Mouse (Mus musculus): ENCODE data around the gene Olfr90. TPM values are rescaled to one million over a fixed set of nuclear protein-coding genes. Genes with fewer than 3 reads are reported as not detected.

The Olfr90 gene
- total RNA-seq, 1 experiment, result 0.22 TPM

- no peak for DNase-seq (ENCODE audit: low read depth, low spot score)
- TF ChIP-seq MAFK (IDR thresholded peaks at IDR 0.05; ENCODE audit: insufficient read depth, low read depth, low read length), result no peak
- TF ChIP-seq ZNF384 (IDR thresholded peaks at IDR 0.05; ENCODE audit: low read depth, low read length), result no peak
- H3K9me3 ChIP-seq (ENCODE audit: control insufficient read depth, insufficient read depth, low read depth, low read length), result no peaks in the 10 kb centered on the region
- H3K9ac ChIP-seq (ENCODE audit: insufficient read depth, low read depth, low read length, poor library complexity, severe bottlenecking), result no peak overlapping the region
- H3K27ac ChIP-seq (ENCODE audit: insufficient read depth, low read depth, low read length, poor library complexity, severe bottlenecking), result no peak overlapping the region
- peaks cover 76% of the 10 kb centered on the region for H3K36me3 ChIP-seq (ENCODE audit: control insufficient read depth, insufficient read depth, low read length, poor library complexity, severe bottlenecking)
- H3K4me3 ChIP-seq (ENCODE audit: insufficient read depth in 1 of 2, low read depth in 1 of 2, low read length in 2 of 2, poor library complexity in 1 of 2, severe bottlenecking in 1 of 2), result no peak overlapping the region
- peaks cover 3 to 12% of the 10 kb centered on the region in 2 experiments; a peak in 2 of 4 replicates for H3K4me1 ChIP-seq (ENCODE audit: control insufficient read depth in 2 of 2, insufficient read depth in 2 of 2, low read length in 2 of 2, poor library complexity in 1 of 2)
- in situ Hi-C loops (cut with MboI; ENCODE audit: low sequenced_read_pairs in 2 of 2, unreplicated experiment in 2 of 2), result no loop called here
Observed at GRCm38 (mm10) chr17:37067861-37068260, 20.4 kb downstream of the Olfr90 start.

- DNase-seq (ENCODE audit: low read depth, low spot score), result no peak
- Histone ChIP-seq H3K4me3 (ENCODE audit: insufficient read depth in 1 of 2, low read depth in 1 of 2, low read length in 2 of 2, poor library complexity in 1 of 2, severe bottlenecking in 1 of 2) (no peak overlapping the region), H3K9ac (ENCODE audit: insufficient read depth, low read depth, low read length, poor library complexity, severe bottlenecking) (no peak overlapping the region), H3K9me3 (ENCODE audit: control insufficient read depth, insufficient read depth, low read depth, low read length) (no peaks in the 10 kb centered on the region), H3K4me1 (ENCODE audit: control insufficient read depth in 2 of 2, insufficient read depth in 2 of 2, low read length in 2 of 2, poor library complexity in 1 of 2) (peaks cover under 1 to 17% of the 10 kb centered on the region in 2 experiments; a peak in 2 of 4 replicates), H3K36me3 (ENCODE audit: control insufficient read depth, insufficient read depth, low read length, poor library complexity, severe bottlenecking) (peaks cover 77% of the 10 kb centered on the region), H3K27ac (ENCODE audit: insufficient read depth, low read depth, low read length, poor library complexity, severe bottlenecking) (no peak overlapping the region)
- no peak for TF ChIP-seq ZC3H11A (IDR thresholded peaks at IDR 0.05; ENCODE audit: borderline replicate concordance, low read depth, low read length)
- TF ChIP-seq HCFC1 (IDR thresholded peaks at IDR 0.05; ENCODE audit: borderline replicate concordance, insufficient read depth, low read length), result no peak
- no peak for TF ChIP-seq ZNF384 (IDR thresholded peaks at IDR 0.05; ENCODE audit: low read depth, low read length)
- no peak for TF ChIP-seq MAFK (IDR thresholded peaks at IDR 0.05; ENCODE audit: insufficient read depth, low read depth, low read length)
- no peak for TF ChIP-seq CHD2 (IDR thresholded peaks at IDR 0.05; ENCODE audit: low read depth, low read length)
- in situ Hi-C loops (cut with MboI; ENCODE audit: low sequenced_read_pairs in 2 of 2, unreplicated experiment in 2 of 2), result no loop called here
Observed at GRCm38 (mm10) chr17:37065993-37066392, 22.3 kb downstream of the Olfr90 start.

- TF ChIP-seq MAFK (IDR thresholded peaks at IDR 0.05; ENCODE audit: insufficient read depth, low read depth, low read length) (no peak), ZC3H11A (IDR thresholded peaks at IDR 0.05; ENCODE audit: borderline replicate concordance, low read depth, low read length) (no peak), CHD2 (IDR thresholded peaks at IDR 0.05; ENCODE audit: low read depth, low read length) (no peak), ZNF384 (IDR thresholded peaks at IDR 0.05; ENCODE audit: low read depth, low read length) (no peak), HCFC1 (IDR thresholded peaks at IDR 0.05; ENCODE audit: borderline replicate concordance, insufficient read depth, low read length) (no peak)
- H3K36me3 ChIP-seq (ENCODE audit: control insufficient read depth, insufficient read depth, low read length, poor library complexity, severe bottlenecking), result peaks cover 70% of the 10 kb centered on the region
- DNase-seq (ENCODE audit: low read depth, low spot score), result no peak
Observed at GRCm38 (mm10) chr17:37063686-37064495, 24.4 kb downstream of the Olfr90 start.

GRCm38 (mm10) chr17:37063063-37063462 lies 25.2 kb downstream of the Olfr90 start:
- Histone ChIP-seq H3K4me1 (ENCODE audit: control insufficient read depth in 2 of 2, insufficient read depth in 2 of 2, low read length in 2 of 2, poor library complexity in 1 of 2) (peaks cover 0 to 11% of the 10 kb centered on the region in 2 experiments; a peak in 2 of 4 replicates), H3K36me3 (ENCODE audit: control insufficient read depth, insufficient read depth, low read length, poor library complexity, severe bottlenecking) (peaks cover 69% of the 10 kb centered on the region), H3K9me3 (ENCODE audit: control insufficient read depth, insufficient read depth, low read depth, low read length) (no peaks in the 10 kb centered on the region), H3K27ac (ENCODE audit: insufficient read depth, low read depth, low read length, poor library complexity, severe bottlenecking) (no peak overlapping the region; the same call in 1 of the 2 replicates), H3K4me3 (ENCODE audit: insufficient read depth in 1 of 2, low read depth in 1 of 2, low read length in 2 of 2, poor library complexity in 1 of 2, severe bottlenecking in 1 of 2) (no peak overlapping the region), H3K9ac (ENCODE audit: insufficient read depth, low read depth, low read length, poor library complexity, severe bottlenecking) (no peak overlapping the region)
- DNase-seq (ENCODE audit: low read depth, low spot score), result no peak
- in situ Hi-C loops (cut with MboI; ENCODE audit: low sequenced_read_pairs in 2 of 2, unreplicated experiment in 2 of 2), result no loop called here
- TF ChIP-seq CHD2 (IDR thresholded peaks at IDR 0.05; ENCODE audit: low read depth, low read length), result no peak
- TF ChIP-seq MAFK (IDR thresholded peaks at IDR 0.05; ENCODE audit: insufficient read depth, low read depth, low read length), result no peak
- no peak for TF ChIP-seq ZNF384 (IDR thresholded peaks at IDR 0.05; ENCODE audit: low read depth, low read length)
- no peak for TF ChIP-seq ZC3H11A (IDR thresholded peaks at IDR 0.05; ENCODE audit: borderline replicate concordance, low read depth, low read length)
- no peak for TF ChIP-seq HCFC1 (IDR thresholded peaks at IDR 0.05; ENCODE audit: borderline replicate concordance, insufficient read depth, low read length)

More at GRCm38 (mm10) chr17:37063686-37064495, 24.4 kb downstream of the Olfr90 start:
- Histone ChIP-seq H3K4me3 (ENCODE audit: insufficient read depth in 1 of 2, low read depth in 1 of 2, low read length in 2 of 2, poor library complexity in 1 of 2, severe bottlenecking in 1 of 2) (no peak overlapping the region), H3K4me1 (ENCODE audit: control insufficient read depth in 2 of 2, insufficient read depth in 2 of 2, low read length in 2 of 2, poor library complexity in 1 of 2) (peaks cover 0 to 14% of the 10 kb centered on the region in 2 experiments; a peak in 2 of 4 replicates), H3K9ac (ENCODE audit: insufficient read depth, low read depth, low read length, poor library complexity, severe bottlenecking) (no peak overlapping the region), H3K9me3 (ENCODE audit: control insufficient read depth, insufficient read depth, low read depth, low read length) (no peaks in the 10 kb centered on the region), H3K27ac (ENCODE audit: insufficient read depth, low read depth, low read length, poor library complexity, severe bottlenecking) (no peak overlapping the region)
- in situ Hi-C loops (cut with MboI; ENCODE audit: low sequenced_read_pairs in 2 of 2, unreplicated experiment in 2 of 2), result no loop called here

Data from ES-E14 (cell line).